Mouse (Mus musculus): ENCODE results near the gene Thumpd3.
A peak's percentile ranks its signal among the peaks of the same experiment; 100 is the strongest.

GRCm38 (mm10) chr6:113076012-113076685 is 30.1 kb downstream of the Thumpd3 start:
- TF ChIP-seq CTCF (IDR thresholded peaks at IDR 0.05; ENCODE audit: low read depth) (peak; percentile 62), EP300 (IDR thresholded peaks at IDR 0.05; ENCODE audit: low read depth) (peak; percentile 70)
